Comparison of ENCODE assay signal across 23 mouse cellular contexts in the genomic region with DNA sequence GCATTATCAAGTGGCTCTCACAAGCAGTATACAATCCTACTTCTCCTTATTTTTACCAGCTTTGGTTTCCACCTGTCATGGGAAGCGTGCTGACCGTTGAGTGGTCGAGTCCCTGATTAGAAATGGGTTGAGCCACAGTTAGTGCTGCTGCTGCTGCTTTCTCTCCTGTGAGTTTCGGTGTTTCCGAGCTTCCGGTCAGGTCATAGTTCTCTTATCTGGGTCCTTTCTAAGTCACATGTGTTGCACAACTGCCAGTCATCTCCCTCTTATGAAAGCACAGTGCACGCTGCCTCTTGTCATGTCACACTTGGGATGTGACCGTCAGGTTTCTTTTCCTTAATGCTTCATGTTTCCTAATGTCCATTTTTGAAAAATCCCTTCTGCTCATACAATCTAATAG. TPM values are rescaled to one million over a fixed set of nuclear protein-coding genes. Genes with fewer than 3 reads are reported as not detected.
DNase-seq lines count a peak whose midpoint lies in the region; ATAC-seq and TF ChIP-seq lines count a peak whose summit lies in the region.
"Had no signal": no experiment of that assay in that cellular context is flagged by ENCODE, and none has a peak within 500 bp of the region (broad histone marks: within the 10 kb centered on the region; RNA-seq: fewer than 3 reads in every experiment).

No protein-coding gene starts in this region.

- H3K36me3 ChIP-seq in heart, embryonic 14.5 days (ENCODE audit: control insufficient read depth, insufficient read depth, low read length), result no peaks in the 10 kb centered on the region
- no peaks in the 10 kb centered on the region for H3K36me3 ChIP-seq in heart, adult 2 months (ENCODE audit: control insufficient read depth, insufficient read depth, low read length)
- H3K36me3 ChIP-seq in intestine, postnatal 0 days (ENCODE audit: control insufficient read depth, insufficient read depth), result no peaks in the 10 kb centered on the region
- H3K36me3 ChIP-seq: embryonic facial prominence, embryonic 10.5 days; limb, embryonic 15.5 days; midbrain, embryonic 13.5 days; neural tube, embryonic 13.5 days had no signal

- 33% methylated on average over 8 of the region's 8 CpGs for WGBS in heart, embryonic 14.5 days
- 42% methylated on average over 8 of the region's 8 CpGs for WGBS in heart, adult 2 months
- WGBS in intestine, postnatal 0 days, result 57% methylated on average over 8 of the region's 8 CpGs

- H3K79me2 ChIP-seq in heart, adult 2 months (replicated peaks; ENCODE audit: control insufficient read depth, insufficient read depth, low read length), result no peaks in the 10 kb centered on the region

- H3K4me2 ChIP-seq in heart, embryonic 14.5 days (ENCODE audit: low read length), result peak overlapping the region; percentile 41
- H3K4me2 ChIP-seq in intestine, postnatal 0 days (replicated peaks; ENCODE audit: low read depth), result 0 out of 2 replicates have a peak overlapping the region, but pooled peaks have one; percentile 30
- H3K4me2 ChIP-seq: forebrain, embryonic 13.5 days; limb, embryonic 15.5 days; midbrain, embryonic 13.5 days; neural tube, embryonic 13.5 days had no signal

- peaks cover 6% of the 10 kb centered on the region in 2 experiments; a peak in 2 of 4 replicates for H3K4me1 ChIP-seq in heart, embryonic 14.5 days (ENCODE audit: control insufficient read depth in 2 of 2, insufficient read depth in 2 of 2, low read length in 2 of 2)
- no peaks in the 10 kb centered on the region for H3K4me1 ChIP-seq in heart, adult 2 months (ENCODE audit: control insufficient read depth, insufficient read depth, low read length)
- no peaks in the 10 kb centered on the region for H3K4me1 ChIP-seq in intestine, postnatal 0 days (replicated peaks; ENCODE audit: control insufficient read depth, insufficient read depth, low read length)
- H3K4me1 ChIP-seq: embryonic facial prominence, embryonic 10.5 days; limb, embryonic 15.5 days had no signal

- no peak for TF ChIP-seq CTCF in heart, adult 2 months (IDR thresholded peaks at IDR 0.05)
- TF ChIP-seq CTCF in intestine, postnatal 0 days (IDR thresholded peaks at IDR 0.05; ENCODE audit: low read depth), result no peak

- no peak overlapping the region for H3K27ac ChIP-seq in heart, embryonic 14.5 days (replicated peaks in 1 of 2; ENCODE audit: control insufficient read depth in 1 of 2, insufficient read depth in 1 of 2, low read depth in 2 of 2, low read length in 2 of 2)
- H3K27ac ChIP-seq in heart, adult 2 months, result no peak overlapping the region
- no peak overlapping the region for H3K27ac ChIP-seq in intestine, postnatal 0 days (ENCODE audit: low read depth, low read length)
- H3K27ac ChIP-seq: embryonic facial prominence, embryonic 10.5 days; forebrain, embryonic 13.5 days; hindbrain, postnatal 0 days; layer of hippocampus, adult 2 months; limb, embryonic 15.5 days; macrophage; midbrain, embryonic 13.5 days; neural tube, embryonic 13.5 days had no signal

- H3K4me3 ChIP-seq in heart, embryonic 14.5 days (ENCODE audit: control insufficient read depth in 1 of 2, insufficient read depth in 1 of 2, low read depth in 1 of 2, low read length in 2 of 2), result no peak overlapping the region
- H3K4me3 ChIP-seq in heart, adult 2 months, result no peak overlapping the region
- no peak overlapping the region for H3K4me3 ChIP-seq in intestine, postnatal 0 days (ENCODE audit: low read depth, low read length)
- H3K4me3 ChIP-seq: embryonic facial prominence, embryonic 10.5 days; forebrain, embryonic 13.5 days; layer of hippocampus, adult 2 months; limb, embryonic 15.5 days; midbrain, embryonic 13.5 days; neural tube, embryonic 13.5 days had no signal

- H3K9me3 ChIP-seq in heart, embryonic 14.5 days (ENCODE audit: control insufficient read depth, low read length), result no peaks in the 10 kb centered on the region
- H3K9me3 ChIP-seq in intestine, postnatal 0 days (ENCODE audit: control insufficient read depth), result no peaks in the 10 kb centered on the region
- H3K9me3 ChIP-seq: embryonic facial prominence, embryonic 10.5 days; forebrain, embryonic 13.5 days; limb, embryonic 15.5 days; midbrain, embryonic 13.5 days; neural tube, embryonic 13.5 days had no signal

- no peak for TF ChIP-seq POLR2A in heart, adult 2 months (IDR thresholded peaks at IDR 0.05; ENCODE audit: insufficient read depth, low read depth, low read length)

- no peaks in the 10 kb centered on the region for H3K27me3 ChIP-seq in heart, embryonic 14.5 days (ENCODE audit: control insufficient read depth, insufficient read depth, low read length)
- no peaks in the 10 kb centered on the region for H3K27me3 ChIP-seq in heart, adult 2 months (ENCODE audit: control insufficient read depth, insufficient read depth, low read length)
- no peaks in the 10 kb centered on the region for H3K27me3 ChIP-seq in intestine, postnatal 0 days (replicated peaks; ENCODE audit: control insufficient read depth, insufficient read depth, low read length)
- H3K27me3 ChIP-seq: forebrain, embryonic 13.5 days; limb, embryonic 15.5 days; neural tube, embryonic 13.5 days had no signal

- no peak for TF ChIP-seq EP300 in heart, adult 2 months (IDR thresholded peaks at IDR 0.05; ENCODE audit: insufficient read depth, low read depth, low read length)

- no peak for DNase-seq in heart, adult 2 months
- DNase-seq in lung, postnatal 10 days, result peak; percentile 22
- DNase-seq in lung, postnatal 4 days, result no peak
- DNase-seq in yolk sac, embryonic 10.5 days (ENCODE audit: low spot score), result peak; percentile 30
- DNase-seq in thymus, postnatal 25 days, result no peak
- DNase-seq: adrenal gland, adult 2 months; cerebellum, adult 2 months; gastrocnemius, postnatal 10 days; kidney, adult 2 months; kidney, postnatal 10 days; layer of hippocampus, postnatal 36 days; right cerebral cortex, adult 18-20 months; thymus, postnatal 14 days had no signal

- H3K9ac ChIP-seq in heart, embryonic 14.5 days (ENCODE audit: low read length), result no peak overlapping the region
- no peak overlapping the region for H3K9ac ChIP-seq in heart, adult 2 months (ENCODE audit: low read depth, low read length)
- no peak overlapping the region for H3K9ac ChIP-seq in intestine, postnatal 0 days (ENCODE audit: low read depth, low read length)
- H3K9ac ChIP-seq: forebrain, embryonic 13.5 days; limb, embryonic 15.5 days; midbrain, embryonic 13.5 days; neural tube, embryonic 13.5 days had no signal

- intact Hi-C loops in heart, adult 2 months (cut with DNase I), result no loop called here

- ATAC-seq in heart, embryonic 14.5 days (ENCODE audit: insufficient number of reproducible peaks, insufficient read depth, low FRiP score, low read depth), result no peak
- ATAC-seq in intestine, postnatal 0 days, result peak; percentile 28; the same call in 1 of the 2 replicates
- ATAC-seq: forebrain, embryonic 13.5 days; hindbrain, postnatal 0 days; midbrain, embryonic 13.5 days had no signal

RNA-seq across cellular contexts. Expression of gene Bend7, which starts 59.7 kb away (rescaled TPM):
- 2.6 and 2.9 TPM in 2 replicates for polyA plus RNA-seq in heart, embryonic 14.5 days (2014; fragmentation: Nextera tagmentation; extraction: Ambion mirVana)
- 1 to 10 TPM; 4.5 to 5.5 TPM for total RNA-seq in heart, adult 2 months (2021)
- polyA plus RNA-seq in heart, adult 2 months (2012; rRNA removed), result 2.9 and 3.9 TPM in 2 replicates
- polyA plus RNA-seq in intestine, postnatal 0 days (2015; fragmentation: Nextera tagmentation; extraction: Ambion mirVana), result 12.8 and 15.5 TPM in 2 replicates

Comparison
In these comparisons a context has a peak if more than half of its experiments do, and no peak if none do; other contexts are left out.
1. DNase-seq: peak in lung, postnatal 10 days (single experiment) and yolk sac, embryonic 10.5 days (single experiment); none in heart, adult 2 months (0 of 2), lung, postnatal 4 days (0 of 2) and thymus, postnatal 25 days (single experiment).